8 mouse cellular contexts compared by ENCODE assay signal in the genomic region with DNA sequence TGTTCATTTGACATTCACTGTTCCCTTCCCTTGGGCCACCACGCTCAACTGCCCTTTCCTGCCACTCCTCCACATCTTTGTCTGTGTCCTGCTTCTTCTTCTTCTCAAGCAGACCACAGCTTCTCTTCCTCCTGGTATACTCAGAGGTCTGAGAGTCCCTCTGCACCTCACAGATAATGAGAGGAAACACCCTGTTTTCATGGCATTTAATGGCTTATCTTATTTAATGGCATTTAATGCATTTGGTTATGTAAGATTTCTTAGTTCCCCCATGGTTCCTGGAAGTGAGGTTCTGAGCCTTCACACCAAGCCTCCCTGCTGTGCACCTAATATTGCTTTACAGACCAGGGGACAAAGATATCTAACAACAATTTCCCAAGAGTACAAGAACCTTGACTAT.
"Had no signal": no experiment of that assay in that cellular context is flagged by ENCODE, and none has a peak within 500 bp of the region (broad histone marks: within the 10 kb centered on the region; RNA-seq: fewer than 3 reads in every experiment).

No protein-coding gene starts in this region.

- H3K27me3 ChIP-seq: midbrain, embryonic 13.5 days had no signal

- DNase-seq: kidney, adult 18-20 months; kidney, postnatal 14 days; lung, embryonic 14.5 days; lung, postnatal 10 days; right cerebral cortex, postnatal 14 days; thymus, postnatal 4 days had no signal

- H3K27ac ChIP-seq: limb, embryonic 10.5 days; midbrain, embryonic 13.5 days had no signal

- H3K4me1 ChIP-seq: limb, embryonic 10.5 days; midbrain, embryonic 13.5 days had no signal

- H3K36me3 ChIP-seq: limb, embryonic 10.5 days; midbrain, embryonic 13.5 days had no signal

- H3K4me2 ChIP-seq: lung, embryonic 14.5 days; midbrain, embryonic 13.5 days had no signal

- H3K9me3 ChIP-seq: limb, embryonic 10.5 days; midbrain, embryonic 13.5 days had no signal

- H3K9ac ChIP-seq: lung, embryonic 14.5 days; midbrain, embryonic 13.5 days had no signal

- H3K4me3 ChIP-seq: limb, embryonic 10.5 days; midbrain, embryonic 13.5 days had no signal

- ATAC-seq: midbrain, embryonic 13.5 days had no signal
